18 mouse cellular contexts compared by ENCODE assay signal in the genomic region with DNA sequence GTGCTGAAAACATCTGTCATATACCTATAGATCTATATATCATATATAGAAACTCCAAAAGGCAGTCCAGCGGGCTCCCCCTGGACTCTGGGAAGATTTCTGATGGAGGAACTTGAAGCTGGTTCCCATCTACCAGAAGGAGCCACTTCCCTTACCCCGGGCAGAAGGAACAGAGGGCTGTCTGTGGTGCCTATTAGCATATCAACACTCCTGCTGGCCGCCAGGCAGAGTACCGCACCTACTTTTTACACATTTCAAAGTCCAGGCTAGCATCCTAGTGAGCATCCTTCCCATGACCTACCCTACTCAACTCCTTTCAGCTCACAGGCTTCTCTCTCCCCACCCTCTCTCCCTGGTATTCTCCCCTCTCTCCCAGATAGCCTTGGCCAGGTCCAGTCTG.
"Had no signal": no experiment of that assay in that cellular context is flagged by ENCODE, and none has a peak within 500 bp of the region (broad histone marks: within the 10 kb centered on the region; RNA-seq: fewer than 3 reads in every experiment).

No protein-coding gene starts in this region.

- H3K4me3 ChIP-seq: left cerebral cortex, adult 2 months; limb, embryonic 10.5 days; liver, embryonic 15.5 days; megakaryocyte, embryonic 14.5 days; midbrain, embryonic 13.5 days; myocyte; neural tube, embryonic 15.5 days had no signal

- H3K9ac ChIP-seq: liver, embryonic 15.5 days; midbrain, embryonic 13.5 days; neural tube, embryonic 15.5 days had no signal

- H3K27ac ChIP-seq: kidney, postnatal 0 days; left cerebral cortex, adult 2 months; limb, embryonic 10.5 days; liver, embryonic 15.5 days; midbrain, embryonic 13.5 days; neural tube, embryonic 15.5 days had no signal

- H3K36me3 ChIP-seq: limb, embryonic 10.5 days; liver, embryonic 15.5 days; midbrain, embryonic 13.5 days; neural tube, embryonic 15.5 days had no signal

- ATAC-seq: lung, postnatal 0 days; midbrain, embryonic 13.5 days had no signal

- H3K4me1 ChIP-seq: liver, embryonic 15.5 days; midbrain, embryonic 13.5 days; neural tube, embryonic 15.5 days had no signal

- H3K9me3 ChIP-seq: limb, embryonic 10.5 days; liver, embryonic 15.5 days; midbrain, embryonic 13.5 days; neural tube, embryonic 15.5 days had no signal

- H3K27me3 ChIP-seq: neural tube, embryonic 15.5 days had no signal

- DNase-seq: kidney, adult 11 months; kidney, adult 9 months; kidney, postnatal 36 days; lung, adult 2 months; lung, postnatal 36 days; right cerebral cortex, postnatal 4 days; thymus, adult 18-20 months; thymus, postnatal 14 days had no signal

- H3K4me2 ChIP-seq: liver, embryonic 11.5 days; liver, embryonic 15.5 days; midbrain, embryonic 13.5 days; neural tube, embryonic 15.5 days had no signal
